Mouse (Mus musculus) G1E-ER4 (cell line): ENCODE measurements around the gene Mctp1. TPM values are rescaled to one million over a fixed set of nuclear protein-coding genes. Genes with fewer than 3 reads are reported as not detected.

Experiments
- GATA1 ChIP-seq: IDR thresholded peaks from one replicate; pipeline ENCODE4 v1.8.0; 2012; ENCODE audit warnings: low read length, inconsistent platforms
- polyA plus RNA-seq: library from polyadenylated mRNA; stranded (reverse); fragments of >175 nt; gene quantifications from 2 replicates; pipeline ENCODE4 v1.2.3, GENCODE M21; 2012

Mctp1 gene
- polyA plus RNA-seq, 1 experiment = 1.7 TPM

- TF ChIP-seq GATA1 = no peak
Measured at GRCm38 (mm10) chr13:76926851-76927250, 542.5 kb downstream of the Mctp1 start.

- no peak for TF ChIP-seq GATA1
Measured at GRCm38 (mm10) chr13:76927875-76928440, 543.6 kb downstream of the Mctp1 start.

GRCm38 (mm10) chr13:76929152-76929551 is 544.8 kb downstream of the Mctp1 start:
- no peak for TF ChIP-seq GATA1

GRCm38 (mm10) chr13:76932933-76933332 is 548.6 kb downstream of the Mctp1 start:
- TF ChIP-seq GATA1 = no peak

- TF ChIP-seq GATA1 = no peak
Measured at GRCm38 (mm10) chr13:76949234-76949633, 564.9 kb downstream of the Mctp1 start.

GRCm38 (mm10) chr13:76967588-76967987 is 583.3 kb downstream of the Mctp1 start:
- TF ChIP-seq GATA1 = no peak

- TF ChIP-seq GATA1 = no peak
Measured at GRCm38 (mm10) chr13:76969386-76969785, 585.1 kb downstream of the Mctp1 start.

GRCm38 (mm10) chr13:77002628-77003027 is 618.3 kb downstream of the Mctp1 start:
- no peak for TF ChIP-seq GATA1

- no peak for TF ChIP-seq GATA1
Measured at GRCm38 (mm10) chr13:77003684-77004083, 619.3 kb downstream of the Mctp1 start.

- TF ChIP-seq GATA1 = no peak
Measured at GRCm38 (mm10) chr13:77018851-77019250, 634.5 kb downstream of the Mctp1 start.

GRCm38 (mm10) chr13:77029594-77029993 is 645.3 kb downstream of the Mctp1 start:
- TF ChIP-seq GATA1 = no peak

GRCm38 (mm10) chr13:77043375-77043774 is 659.0 kb downstream of the Mctp1 start:
- no peak for TF ChIP-seq GATA1

- TF ChIP-seq GATA1 = no peak
Measured at GRCm38 (mm10) chr13:77045375-77045774, 661.0 kb downstream of the Mctp1 start.

- no peak for TF ChIP-seq GATA1
Measured at GRCm38 (mm10) chr13:77046416-77046815, 662.1 kb downstream of the Mctp1 start.

- no peak for TF ChIP-seq GATA1
Measured at GRCm38 (mm10) chr13:77047179-77047931, 663.0 kb downstream of the Mctp1 start.

GRCm38 (mm10) chr13:77048461-77048860 is 664.1 kb downstream of the Mctp1 start:
- TF ChIP-seq GATA1 = no peak

- TF ChIP-seq GATA1 = no peak
Measured at GRCm38 (mm10) chr13:77049736-77050135, 665.4 kb downstream of the Mctp1 start.

GRCm38 (mm10) chr13:77063221-77063620 is 678.9 kb downstream of the Mctp1 start:
- TF ChIP-seq GATA1 = no peak
